Mouse (Mus musculus) myocyte (in vitro differentiated cells): ENCODE measurements around the gene Mthfd2.

Experiments used
- CEBPB ChIP-seq: IDR thresholded peaks from 2 replicates; pipeline ENCODE4 v1.6.1; 2011; ENCODE audit warnings: mild to moderate bottlenecking, moderate library complexity; ENCODE audit not compliant: poor library complexity, insufficient read depth, severe bottlenecking
- MAX ChIP-seq: IDR thresholded peaks from one replicate; pipeline ENCODE4 v1.6.1; 2011; ENCODE audit warnings: low read depth, mild to moderate bottlenecking, control low read depth
- POLR2A ChIP-seq: IDR thresholded peaks from one replicate; pipeline ENCODE4 v1.6.1; 2011; ENCODE audit warnings: low read depth, mild to moderate bottlenecking, control low read depth, moderate library complexity; ENCODE audit not compliant: insufficient read length
- SRF ChIP-seq: IDR thresholded peaks from one replicate; pipeline ENCODE4 v1.6.1; 2011; ENCODE audit warnings: low read depth; ENCODE audit not compliant: control insufficient read depth, insufficient read length
- TCF12 ChIP-seq: IDR thresholded peaks from one replicate; pipeline ENCODE4 v1.6.1; 2011; ENCODE audit warnings: mild to moderate bottlenecking, control low read depth; ENCODE audit not compliant: poor library complexity, insufficient read depth, severe bottlenecking

GRCm38 (mm10) chr6:83265653-83266052 lies 60.1 kb downstream of the Mthfd2 start:
- TF ChIP-seq POLR2A = no peak
- no peak for TF ChIP-seq MAX
- no peak for TF ChIP-seq SRF
- TF ChIP-seq CEBPB = no peak
- TF ChIP-seq TCF12 = no peak
